Mouse (Mus musculus) myocyte (in vitro differentiated cells): ENCODE measurements around the gene Kdm1b.

Experiments
- CEBPB ChIP-seq: IDR thresholded peaks from 2 replicates; pipeline ENCODE4 v1.6.1; 2011; ENCODE audit warnings: mild to moderate bottlenecking, moderate library complexity; ENCODE audit not compliant: poor library complexity, insufficient read depth, severe bottlenecking
- E2F4 ChIP-seq: IDR thresholded peaks from one replicate; pipeline ENCODE4 v1.6.1; 2011; ENCODE audit warnings: mild to moderate bottlenecking, control low read depth, moderate library complexity; ENCODE audit not compliant: insufficient read depth
- MAX ChIP-seq: IDR thresholded peaks from one replicate; pipeline ENCODE4 v1.6.1; 2011; ENCODE audit warnings: low read depth, mild to moderate bottlenecking, control low read depth
- MYOD1 ChIP-seq, 3 experiments: IDR thresholded peaks; one replicate each; pipeline ENCODE4 v1.6.1; 2011; ENCODE audit warnings: control low read depth in 2 of 3, low read depth in 2 of 3, mild to moderate bottlenecking in 2 of 3, moderate library complexity in 1 of 3; ENCODE audit not compliant: insufficient read length in 2 of 3, control insufficient read depth in 1 of 3
- MYOG ChIP-seq, 3 experiments: IDR thresholded peaks; one replicate each; pipeline ENCODE4 v1.6.1; 2011; ENCODE audit warnings: control low read depth in 2 of 3, low read depth in 2 of 3, mild to moderate bottlenecking in 2 of 3; ENCODE audit not compliant: insufficient read length in 2 of 3, control insufficient read depth in 1 of 3, insufficient read depth in 1 of 3
- POLR2A ChIP-seq: IDR thresholded peaks from one replicate; pipeline ENCODE4 v1.6.1; 2011; ENCODE audit warnings: low read depth, mild to moderate bottlenecking, control low read depth, moderate library complexity; ENCODE audit not compliant: insufficient read length
- POLR2AphosphoS2 ChIP-seq: IDR thresholded peaks from one replicate; pipeline ENCODE4 v1.6.1; 2011; ENCODE audit warnings: low read depth, control low read depth; ENCODE audit not compliant: insufficient read length
- REST ChIP-seq: IDR thresholded peaks from one replicate; pipeline ENCODE4 v1.6.1; 2011; ENCODE audit warnings: mild to moderate bottlenecking, control low read depth, moderate library complexity; ENCODE audit not compliant: insufficient read depth, insufficient read length
- SRF ChIP-seq: IDR thresholded peaks from one replicate; pipeline ENCODE4 v1.6.1; 2011; ENCODE audit warnings: low read depth; ENCODE audit not compliant: control insufficient read depth, insufficient read length
- TCF12 ChIP-seq: IDR thresholded peaks from one replicate; pipeline ENCODE4 v1.6.1; 2011; ENCODE audit warnings: mild to moderate bottlenecking, control low read depth; ENCODE audit not compliant: poor library complexity, insufficient read depth, severe bottlenecking
- TCF3 ChIP-seq: IDR thresholded peaks from one replicate; pipeline ENCODE4 v1.6.1; 2011; ENCODE audit warnings: low read depth, control low read depth; ENCODE audit not compliant: insufficient read length
- USF1 ChIP-seq: IDR thresholded peaks from one replicate; pipeline ENCODE4 v1.6.1; 2011; ENCODE audit warnings: low read depth, mild to moderate bottlenecking, control low read depth, moderate library complexity

- TF ChIP-seq TCF12 (no peak), POLR2AphosphoS2 (no peak), POLR2A (no peak), CEBPB (no peak), MAX (no peak), MYOG (IDR thresholded peaks at IDR 0.05; ENCODE audit: control insufficient read depth in 1 of 3, insufficient read depth in 1 of 3, insufficient read length in 2 of 3, low read depth in 2 of 3) (no peak), USF1 (no peak), REST (no peak), MYOD1 (IDR thresholded peaks at IDR 0.05; ENCODE audit: control insufficient read depth in 1 of 3, insufficient read length in 2 of 3, low read depth in 2 of 3) (no peak), E2F4 (no peak), SRF (no peak), TCF3 (no peak)
These were observed 4.7 kb downstream of the Kdm1b start for GRCm38 (mm10) chr13:47047996-47048395.
